Mouse (Mus musculus): Measurements from ENCODE around the gene Rgs5. TPM values are rescaled to one million over a fixed set of nuclear protein-coding genes. Genes with fewer than 3 reads are reported as not detected.

The Rgs5 gene
- 44.1 and 46.2 TPM in 2 replicates for polyA plus RNA-seq (2015; fragmentation: Nextera tagmentation; extraction: Ambion mirVana)

DNA sequence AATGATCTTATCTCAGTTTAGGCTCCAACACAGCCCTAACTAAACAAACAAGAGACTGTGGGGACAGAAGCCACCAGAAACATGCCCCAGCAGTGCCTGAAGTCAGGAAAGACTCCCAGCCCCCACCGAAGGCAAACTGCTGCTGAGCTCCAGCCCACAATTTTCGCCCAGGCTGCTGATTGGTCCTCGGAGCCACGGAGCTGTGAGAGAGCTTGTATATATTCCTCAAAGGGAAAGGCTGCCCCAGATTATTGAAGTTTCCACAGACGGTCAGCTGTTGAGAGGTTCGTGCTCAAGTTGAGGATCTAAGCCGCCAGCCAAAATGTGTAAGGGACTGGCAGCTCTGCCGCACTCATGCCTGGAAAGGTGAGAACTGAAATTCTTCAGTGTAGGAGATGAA, at the start of gene Rgs5:
Rgs5 (plus strand) TSS at position 246 of the 400 bp plus-strand sequence.
- no peak; the same call in 1 of the 2 replicates for ATAC-seq (replicated peaks; ENCODE audit: low FRiP score, low read depth)
- H3K27ac ChIP-seq, result 0 out of 2 replicates have a peak within 1 kb of the TSS, but pooled peaks have one; percentile 36
- TF ChIP-seq CTCF (IDR thresholded peaks at IDR 0.05; ENCODE audit: low read depth), result no peak
- no peaks in the 10 kb centered on the region for H3K9me3 ChIP-seq (replicated peaks; ENCODE audit: low read length)
- no peaks in the 10 kb centered on the region for H3K36me3 ChIP-seq (ENCODE audit: insufficient read depth, low read length)
- peak within 1 kb of the TSS; percentile 37 for H3K4me2 ChIP-seq (ENCODE audit: low read length)
- H3K27me3 ChIP-seq (ENCODE audit: insufficient read depth, low read length), result no peaks in the 10 kb centered on the region
- WGBS, result 7% methylated on average over 8 of the region's 8 CpGs
- peak within 1 kb of the TSS; percentile 34 for H3K4me3 ChIP-seq (replicated peaks; ENCODE audit: low read depth, low read length)
- H3K9ac ChIP-seq (ENCODE audit: low read depth, low read length), result peak within 1 kb of the TSS; percentile 50
- peaks cover 9% of the 10 kb centered on the region; the same call in 1 of the 2 replicates for H3K4me1 ChIP-seq (replicated peaks; ENCODE audit: insufficient read depth, low read length)
- DNase-seq (ENCODE audit: low spot score), result peak; percentile 80

DNA sequence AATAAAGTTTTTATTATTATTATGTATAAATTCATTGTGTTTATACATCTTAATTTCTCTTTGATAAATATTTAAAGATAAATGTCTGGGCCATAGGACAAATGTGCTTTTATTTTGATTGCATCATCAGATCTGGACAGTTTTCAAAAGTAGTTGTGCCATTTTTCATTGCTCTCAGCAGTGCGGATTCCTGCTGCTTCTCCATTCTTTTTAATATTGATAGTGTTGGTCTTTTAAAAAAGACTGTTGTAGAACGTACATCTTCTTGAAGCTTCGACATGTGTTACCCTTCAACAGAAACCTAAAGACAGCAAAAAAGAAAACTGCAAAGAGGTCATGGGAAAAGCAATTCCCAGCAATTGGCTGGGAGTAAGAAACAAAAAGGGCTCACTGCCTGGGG, 49.1 kb upstream of the Rgs5 start:
- Histone ChIP-seq H3K9ac (ENCODE audit: low read depth, low read length) (no peak overlapping the region), H3K9me3 (replicated peaks; ENCODE audit: low read length) (no peaks in the 10 kb centered on the region), H3K27me3 (ENCODE audit: insufficient read depth, low read length) (no peaks in the 10 kb centered on the region), H3K4me3 (replicated peaks; ENCODE audit: low read depth, low read length) (no peak overlapping the region), H3K4me2 (ENCODE audit: low read length) (no peak overlapping the region), H3K36me3 (ENCODE audit: insufficient read depth, low read length) (no peaks in the 10 kb centered on the region), H3K4me1 (replicated peaks; ENCODE audit: insufficient read depth, low read length) (no peaks in the 10 kb centered on the region), H3K27ac (no peak overlapping the region)
- WGBS, result 55% methylated on average over 3 of the region's 3 CpGs
- DNase-seq (ENCODE audit: low spot score), result peak; percentile 42
- TF ChIP-seq CTCF (IDR thresholded peaks at IDR 0.05; ENCODE audit: low read depth), result no peak
- no peak for ATAC-seq (replicated peaks; ENCODE audit: low FRiP score, low read depth)

DNA sequence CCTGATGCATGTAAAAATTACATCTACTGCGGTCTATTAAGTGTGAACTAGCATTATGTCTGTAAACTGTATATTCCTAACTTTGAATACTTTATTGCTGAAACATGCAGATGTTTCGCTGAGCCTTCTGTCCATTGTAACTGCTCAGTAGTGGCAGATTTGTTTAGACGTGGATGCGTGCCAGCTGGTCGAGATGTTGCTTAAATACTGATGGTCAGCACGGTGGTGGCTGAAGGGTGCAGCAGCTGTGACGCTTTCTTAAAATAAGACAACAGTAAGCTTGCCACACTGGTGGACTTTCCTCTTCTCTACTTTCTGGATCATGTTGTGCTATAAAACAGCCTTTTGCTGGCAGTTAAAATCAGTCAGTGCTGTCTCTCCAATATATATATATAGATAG, 25.6 kb upstream of the Rgs5 start:
- Histone ChIP-seq H3K4me3 (replicated peaks; ENCODE audit: low read depth, low read length) (no peak overlapping the region), H3K9me3 (replicated peaks; ENCODE audit: low read length) (no peaks in the 10 kb centered on the region), H3K27me3 (ENCODE audit: insufficient read depth, low read length) (no peaks in the 10 kb centered on the region), H3K9ac (ENCODE audit: low read depth, low read length) (no peak overlapping the region), H3K27ac (no peak overlapping the region), H3K4me1 (replicated peaks; ENCODE audit: insufficient read depth, low read length) (no peaks in the 10 kb centered on the region), H3K4me2 (ENCODE audit: low read length) (no peak overlapping the region), H3K36me3 (ENCODE audit: insufficient read depth, low read length) (no peaks in the 10 kb centered on the region)
- DNase-seq (ENCODE audit: low spot score) (peak; percentile 52), ATAC-seq (replicated peaks; ENCODE audit: low FRiP score, low read depth) (no peak)
- TF ChIP-seq CTCF (IDR thresholded peaks at IDR 0.05; ENCODE audit: low read depth), result no peak
- WGBS, result 57% methylated on average over 7 of the region's 7 CpGs

DNA sequence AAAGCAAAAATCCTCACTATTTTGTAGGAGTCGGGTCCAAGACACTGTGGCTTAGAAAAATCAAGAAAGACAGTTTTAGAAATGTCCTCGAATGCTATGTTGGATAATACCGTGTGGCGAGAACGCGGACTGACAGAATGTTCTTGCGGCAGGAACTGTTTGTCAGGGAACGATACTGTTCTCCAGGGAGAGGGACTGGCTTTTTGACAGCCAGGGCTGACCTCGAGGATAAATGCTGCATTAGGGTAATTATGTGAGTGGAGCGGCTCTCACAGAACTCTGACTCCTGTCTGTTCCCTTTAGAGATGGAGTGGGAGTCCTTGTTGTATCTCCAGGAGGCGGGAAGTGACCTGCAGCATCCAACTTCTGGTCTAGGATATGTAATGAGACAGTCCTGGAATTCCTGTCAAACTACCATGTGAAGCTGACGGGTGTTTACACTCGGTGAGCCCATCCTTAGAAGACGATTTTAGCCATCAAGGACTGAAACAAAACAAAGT, 18.0 kb upstream of the Rgs5 start:
- Histone ChIP-seq H3K36me3 (ENCODE audit: insufficient read depth, low read length) (no peaks in the 10 kb centered on the region), H3K9ac (ENCODE audit: low read depth, low read length) (no peak overlapping the region), H3K4me3 (replicated peaks; ENCODE audit: low read depth, low read length) (no peak overlapping the region), H3K27ac (no peak overlapping the region), H3K4me1 (replicated peaks; ENCODE audit: insufficient read depth, low read length) (no peaks in the 10 kb centered on the region), H3K9me3 (replicated peaks; ENCODE audit: low read length) (no peaks in the 10 kb centered on the region), H3K4me2 (ENCODE audit: low read length) (no peak overlapping the region), H3K27me3 (ENCODE audit: insufficient read depth, low read length) (no peaks in the 10 kb centered on the region)
- DNase-seq (ENCODE audit: low spot score), result peak; percentile 12
- 54% methylated on average over 14 of the region's 14 CpGs for WGBS
- TF ChIP-seq CTCF (IDR thresholded peaks at IDR 0.05; ENCODE audit: low read depth), result no peak
- no peak for ATAC-seq (replicated peaks; ENCODE audit: low FRiP score, low read depth)

DNA sequence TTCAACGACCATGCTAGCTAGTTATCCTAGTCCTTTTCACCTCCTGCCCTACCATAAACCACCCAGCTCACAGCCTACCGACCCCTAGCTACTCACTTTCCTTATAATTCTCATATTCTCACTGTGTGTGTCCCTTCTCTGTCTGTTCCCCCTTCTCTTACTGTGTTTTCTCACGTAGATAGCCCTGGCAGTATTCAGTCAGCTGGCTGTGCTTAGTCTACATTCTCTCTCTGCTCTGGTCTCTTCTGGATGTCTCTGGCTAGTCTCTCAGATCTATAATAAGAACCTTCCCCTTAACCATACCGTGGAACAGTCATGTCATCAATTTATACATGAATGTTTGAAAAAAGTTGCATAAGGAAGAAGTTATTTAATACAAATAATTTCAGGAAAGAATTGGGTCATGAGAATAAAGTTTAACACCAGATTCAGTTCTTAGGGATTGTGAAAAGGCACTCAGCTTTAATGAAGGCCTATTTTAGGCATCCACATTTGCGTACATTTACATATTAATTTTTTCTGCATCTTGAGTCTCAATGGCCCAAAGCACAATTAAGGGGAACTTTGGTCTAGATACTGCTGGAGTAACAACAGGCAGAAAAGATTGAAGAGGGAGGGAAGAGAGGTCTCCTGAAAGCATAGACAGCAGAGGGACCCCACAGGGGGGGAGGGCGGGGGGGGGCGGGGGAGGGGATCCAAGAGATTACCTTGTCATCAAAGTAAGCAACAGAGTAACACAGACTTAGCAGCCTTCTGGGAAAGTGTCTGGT, 10.2 kb upstream of the Rgs5 start:
- Histone ChIP-seq H3K27me3 (ENCODE audit: insufficient read depth, low read length) (no peaks in the 10 kb centered on the region), H3K4me2 (ENCODE audit: low read length) (no peak overlapping the region), H3K4me1 (replicated peaks; ENCODE audit: insufficient read depth, low read length) (no peaks in the 10 kb centered on the region), H3K36me3 (ENCODE audit: insufficient read depth, low read length) (no peaks in the 10 kb centered on the region), H3K9ac (ENCODE audit: low read depth, low read length) (no peak overlapping the region), H3K4me3 (replicated peaks; ENCODE audit: low read depth, low read length) (no peak overlapping the region), H3K9me3 (replicated peaks; ENCODE audit: low read length) (no peaks in the 10 kb centered on the region), H3K27ac (no peak overlapping the region)
- WGBS, result 74% methylated on average over 7 of the region's 7 CpGs
- DNase-seq (ENCODE audit: low spot score), result no peak
- ATAC-seq (replicated peaks; ENCODE audit: low FRiP score, low read depth), result no peak
- TF ChIP-seq CTCF (IDR thresholded peaks at IDR 0.05; ENCODE audit: low read depth), result no peak

DNA sequence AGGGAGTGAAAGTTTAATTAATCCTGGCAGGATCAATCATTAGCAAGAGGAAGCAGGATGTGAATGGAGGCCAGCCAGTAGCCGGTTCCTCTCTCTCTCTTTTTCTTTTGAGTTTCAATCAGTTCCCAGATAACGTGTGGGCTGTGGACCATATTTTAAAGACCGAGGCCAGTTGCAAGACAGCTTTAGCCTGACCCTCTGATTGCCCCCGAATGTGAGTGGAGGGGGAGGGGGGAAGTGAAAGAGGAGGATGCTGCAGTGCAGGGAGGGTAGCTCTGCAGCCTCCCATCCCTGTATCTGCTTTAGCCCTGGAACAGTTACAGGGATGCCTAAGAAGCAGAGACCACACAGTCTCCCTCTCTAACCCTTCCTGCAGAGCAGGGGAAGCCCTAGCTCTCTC, 4.2 kb downstream of the Rgs5 start:
- WGBS, result 2% methylated on average over 4 of the region's 4 CpGs
- Histone ChIP-seq H3K4me1 (replicated peaks; ENCODE audit: insufficient read depth, low read length) (peaks cover 8% of the 10 kb centered on the region; the same call in 1 of the 2 replicates), H3K4me3 (replicated peaks; ENCODE audit: low read depth, low read length) (no peak overlapping the region), H3K36me3 (ENCODE audit: insufficient read depth, low read length) (no peaks in the 10 kb centered on the region), H3K9ac (ENCODE audit: low read depth, low read length) (no peak overlapping the region), H3K27ac (peak overlapping the region; percentile 51), H3K27me3 (ENCODE audit: insufficient read depth, low read length) (no peaks in the 10 kb centered on the region), H3K4me2 (ENCODE audit: low read length) (peak overlapping the region; percentile 10; the same call in 1 of the 2 replicates), H3K9me3 (replicated peaks; ENCODE audit: low read length) (no peaks in the 10 kb centered on the region)
- TF ChIP-seq CTCF (IDR thresholded peaks at IDR 0.05; ENCODE audit: low read depth), result no peak
- DNase-seq (ENCODE audit: low spot score), result peak; percentile 85
- 0 out of 2 replicates have a peak, but pooled peaks have one; percentile 18 for ATAC-seq (replicated peaks; ENCODE audit: low FRiP score, low read depth)
